Comparison of ENCODE assay signal across 31 mouse cellular contexts in genomic region chr5:64049256-64049655, GRCm38 (mm10).
"Had no signal": no experiment of that assay in that cellular context is flagged by ENCODE, and none has a peak within 500 bp of the region (broad histone marks: within the 10 kb centered on the region; RNA-seq: fewer than 3 reads in every experiment).

No protein-coding gene starts in this region.

- H3K9me3 ChIP-seq: limb, embryonic 10.5 days; limb, embryonic 15.5 days; liver, embryonic 12.5 days; liver, embryonic 13.5 days; liver, embryonic 15.5 days; lung, embryonic 15.5 days; midbrain, embryonic 10.5 days; midbrain, embryonic 12.5 days; midbrain, embryonic 15.5 days had no signal

- H3K4me1 ChIP-seq: liver, embryonic 12.5 days; liver, embryonic 13.5 days; liver, embryonic 15.5 days had no signal

- H3K4me2 ChIP-seq: limb, embryonic 12.5 days; limb, embryonic 13.5 days; limb, embryonic 15.5 days; liver, embryonic 11.5 days; liver, embryonic 12.5 days; liver, embryonic 13.5 days; liver, embryonic 15.5 days; lung, embryonic 14.5 days; lung, embryonic 15.5 days; midbrain, embryonic 11.5 days; midbrain, embryonic 12.5 days; midbrain, embryonic 13.5 days; midbrain, embryonic 15.5 days had no signal

- H3K27me3 ChIP-seq: limb, embryonic 12.5 days; limb, embryonic 13.5 days; limb, embryonic 15.5 days; liver, embryonic 13.5 days; liver, embryonic 15.5 days; lung, embryonic 15.5 days; midbrain, embryonic 12.5 days; midbrain, embryonic 13.5 days; midbrain, embryonic 15.5 days had no signal

- H3K36me3 ChIP-seq: limb, embryonic 10.5 days; limb, embryonic 12.5 days; limb, embryonic 13.5 days; limb, embryonic 15.5 days; liver, embryonic 12.5 days; liver, embryonic 13.5 days; liver, embryonic 15.5 days; lung, embryonic 15.5 days; midbrain, embryonic 10.5 days; midbrain, embryonic 12.5 days; midbrain, embryonic 13.5 days; midbrain, embryonic 15.5 days had no signal

- H3K4me3 ChIP-seq: limb, embryonic 10.5 days; limb, embryonic 12.5 days; limb, embryonic 13.5 days; limb, embryonic 15.5 days; liver, embryonic 12.5 days; liver, embryonic 13.5 days; liver, embryonic 15.5 days; lung, embryonic 15.5 days; megakaryocyte, embryonic 14.5 days; midbrain, embryonic 10.5 days; midbrain, embryonic 12.5 days; midbrain, embryonic 13.5 days; midbrain, embryonic 15.5 days; myocyte had no signal

- DNase-seq: left cerebral cortex, postnatal 4 days; liver; liver, embryonic 13.5 days; liver, postnatal 0 days; lung, adult 18-20 months; lung, adult 2 months; lung, embryonic 14.5 days; lung, postnatal 10 days; lung, postnatal 14 days; lung, postnatal 36 days; lung, postnatal 4 days; midbrain, embryonic 14.5 days had no signal

- H3K9ac ChIP-seq: limb, embryonic 12.5 days; limb, embryonic 13.5 days; limb, embryonic 15.5 days; liver, embryonic 12.5 days; liver, embryonic 13.5 days; liver, embryonic 14.5 days; liver, embryonic 15.5 days; liver, postnatal 0 days; lung, embryonic 14.5 days; lung, embryonic 15.5 days; midbrain, embryonic 12.5 days; midbrain, embryonic 13.5 days; midbrain, embryonic 15.5 days had no signal

- H3K27ac ChIP-seq: limb, embryonic 10.5 days; limb, embryonic 12.5 days; limb, embryonic 13.5 days; limb, embryonic 15.5 days; liver, embryonic 12.5 days; liver, embryonic 13.5 days; liver, embryonic 14.5 days; liver, embryonic 15.5 days; lung, embryonic 15.5 days; macrophage; midbrain, embryonic 10.5 days; midbrain, embryonic 12.5 days; midbrain, embryonic 13.5 days; midbrain, embryonic 15.5 days had no signal

- ATAC-seq: liver, embryonic 12.5 days; liver, postnatal 0 days; lung, postnatal 0 days; midbrain, embryonic 13.5 days; midbrain, embryonic 15.5 days; midbrain, embryonic 16.5 days had no signal
